Mouse (Mus musculus): ENCODE results near the gene Elovl6. TPM values are rescaled to one million over a fixed set of nuclear protein-coding genes. Genes with fewer than 3 reads are reported as not detected.

The Elovl6 gene
- polyA plus RNA-seq, 1 experiment from 2014 or later, result 40.5 TPM

DNA sequence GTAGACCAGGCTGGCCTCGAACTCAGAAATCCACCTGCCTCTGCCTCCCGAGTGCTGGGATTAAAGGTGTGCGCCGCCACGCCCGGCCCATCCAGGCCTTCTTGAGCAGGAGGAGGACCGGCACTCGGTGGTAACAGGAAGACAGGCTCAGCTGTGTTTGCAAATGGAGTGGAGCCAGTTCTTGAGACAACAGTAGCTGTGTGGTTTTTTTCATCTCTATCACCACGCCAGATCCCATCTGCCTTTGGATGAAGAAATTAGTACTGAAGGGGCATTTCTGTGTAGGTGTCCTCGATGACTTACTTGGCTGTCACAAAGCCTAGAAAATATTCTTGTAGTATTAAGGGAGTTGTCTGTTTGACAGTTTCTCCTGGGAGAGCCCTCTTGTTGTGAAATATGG lies 28.9 kb downstream of the Elovl6 start:
- WGBS, result 93% methylated on average over 10 of the region's 10 CpGs
- Histone ChIP-seq H3K27ac (ENCODE audit: low read length) (no peak overlapping the region), H3K9ac (replicated peaks; ENCODE audit: low read length) (no peak overlapping the region), H3K9me3 (ENCODE audit: low read length) (peaks cover 3% of the 10 kb centered on the region; the same call in 1 of the 2 replicates), H3K36me3 (ENCODE audit: insufficient read depth, low read length) (peaks cover 8% of the 10 kb centered on the region), H3K4me3 (ENCODE audit: low read length) (no peak overlapping the region), H3K4me1 (ENCODE audit: insufficient read depth, low read length) (peaks cover 27% of the 10 kb centered on the region), H3K27me3 (ENCODE audit: insufficient read depth, low read length) (no peaks in the 10 kb centered on the region), H3K4me2 (replicated peaks; ENCODE audit: low read depth, low read length) (no peak overlapping the region)
- no peak for ATAC-seq (ENCODE audit: low FRiP score, low TSS enrichment)

DNA sequence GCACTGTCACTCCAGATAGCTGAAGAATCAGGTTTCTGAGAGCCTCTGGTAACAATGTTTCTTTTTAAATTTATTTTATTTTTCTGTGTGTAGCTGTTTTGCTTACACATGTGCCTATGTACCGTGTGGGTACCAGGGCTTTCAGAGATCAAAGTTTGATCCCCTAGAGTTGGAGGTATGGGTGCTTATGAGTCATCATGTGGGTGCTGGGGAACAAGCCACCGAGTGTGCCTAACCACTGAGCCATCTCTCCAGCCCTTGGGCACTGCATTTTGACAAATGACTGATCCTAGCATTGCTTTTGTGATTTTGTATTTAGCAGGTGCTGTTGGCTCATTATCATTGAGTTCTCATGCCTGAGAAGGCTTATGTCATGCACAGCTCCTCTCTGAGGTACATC lies 29.7 kb downstream of the Elovl6 start:
- Histone ChIP-seq H3K4me3 (ENCODE audit: low read length) (no peak overlapping the region), H3K4me2 (replicated peaks; ENCODE audit: low read depth, low read length) (no peak overlapping the region), H3K9me3 (ENCODE audit: low read length) (peaks cover 3% of the 10 kb centered on the region; the same call in 1 of the 2 replicates), H3K4me1 (ENCODE audit: insufficient read depth, low read length) (peaks cover 27% of the 10 kb centered on the region), H3K27ac (ENCODE audit: low read length) (no peak overlapping the region), H3K36me3 (ENCODE audit: insufficient read depth, low read length) (peaks cover 8% of the 10 kb centered on the region), H3K27me3 (ENCODE audit: insufficient read depth, low read length) (no peaks in the 10 kb centered on the region), H3K9ac (replicated peaks; ENCODE audit: low read length) (no peak overlapping the region)
- 90% methylated on average over 2 of the region's 2 CpGs for WGBS
- ATAC-seq (ENCODE audit: low FRiP score, low TSS enrichment), result no peak

DNA sequence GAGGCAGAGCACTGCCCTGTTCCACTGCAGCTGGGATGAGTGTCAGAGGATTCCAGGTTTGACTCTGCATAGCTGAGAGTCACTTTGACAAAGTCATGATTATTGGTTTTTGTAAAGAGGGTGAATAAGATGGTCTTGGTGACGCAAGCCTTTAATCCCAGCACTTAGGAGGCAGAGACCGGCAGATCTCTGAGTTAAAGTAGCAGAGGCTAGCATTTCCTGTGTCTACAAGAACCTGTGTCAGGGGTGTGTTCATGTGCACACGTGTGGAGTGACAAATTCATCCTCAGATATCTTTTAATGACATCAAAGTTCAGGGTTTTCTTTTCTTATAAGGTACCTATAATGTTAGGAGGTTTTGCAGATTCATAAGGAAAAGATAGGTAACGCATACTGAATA lies 30.3 kb downstream of the Elovl6 start:
- H3K9me3 ChIP-seq (ENCODE audit: low read length), result peaks cover 3% of the 10 kb centered on the region; the same call in 1 of the 2 replicates
- no peaks in the 10 kb centered on the region for H3K27me3 ChIP-seq (ENCODE audit: insufficient read depth, low read length)
- H3K4me2 ChIP-seq (replicated peaks; ENCODE audit: low read depth, low read length), result no peak overlapping the region
- H3K27ac ChIP-seq (ENCODE audit: low read length), result no peak overlapping the region
- WGBS, result 88% methylated on average over 4 of the region's 4 CpGs
- peaks cover 23% of the 10 kb centered on the region for H3K4me1 ChIP-seq (ENCODE audit: insufficient read depth, low read length)
- H3K9ac ChIP-seq (replicated peaks; ENCODE audit: low read length), result no peak overlapping the region
- H3K36me3 ChIP-seq (ENCODE audit: insufficient read depth, low read length), result peaks cover 8% of the 10 kb centered on the region
- no peak for ATAC-seq (ENCODE audit: low FRiP score, low TSS enrichment)
- H3K4me3 ChIP-seq (ENCODE audit: low read length), result no peak overlapping the region

DNA sequence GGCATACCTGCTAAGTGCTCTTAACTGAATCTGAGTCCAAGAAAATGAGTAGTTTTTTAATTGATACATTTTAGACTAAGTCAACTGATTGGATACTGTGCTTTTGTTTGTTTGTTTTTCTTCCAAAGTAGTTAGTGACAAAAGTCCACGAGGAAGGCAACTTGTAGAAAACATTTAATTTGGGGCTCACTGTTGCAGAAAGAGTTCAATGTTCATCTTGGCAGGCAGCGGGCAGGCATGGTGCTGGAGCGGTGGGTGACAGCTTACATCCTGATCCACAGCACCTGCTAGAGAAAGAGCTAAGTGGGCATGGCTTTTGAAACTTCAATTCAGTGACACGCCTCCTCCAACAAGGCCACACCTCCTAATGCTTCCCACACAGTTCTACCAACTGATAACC lies 31.7 kb downstream of the Elovl6 start:
- H3K4me1 ChIP-seq (ENCODE audit: insufficient read depth, low read length), result peaks cover 10% of the 10 kb centered on the region; the same call in 1 of the 2 replicates
- H3K9me3 ChIP-seq (ENCODE audit: low read length), result peaks cover 3% of the 10 kb centered on the region; the same call in 1 of the 2 replicates
- ATAC-seq (ENCODE audit: low FRiP score, low TSS enrichment), result no peak
- H3K4me3 ChIP-seq (ENCODE audit: low read length), result no peak overlapping the region
- WGBS, result 78% methylated on average over 4 of the region's 4 CpGs
- H3K27me3 ChIP-seq (ENCODE audit: insufficient read depth, low read length), result no peaks in the 10 kb centered on the region
- H3K9ac ChIP-seq (replicated peaks; ENCODE audit: low read length), result no peak overlapping the region
- peaks cover 8% of the 10 kb centered on the region for H3K36me3 ChIP-seq (ENCODE audit: insufficient read depth, low read length)
- no peak overlapping the region for H3K27ac ChIP-seq (ENCODE audit: low read length)
- no peak overlapping the region for H3K4me2 ChIP-seq (replicated peaks; ENCODE audit: low read depth, low read length)

DNA sequence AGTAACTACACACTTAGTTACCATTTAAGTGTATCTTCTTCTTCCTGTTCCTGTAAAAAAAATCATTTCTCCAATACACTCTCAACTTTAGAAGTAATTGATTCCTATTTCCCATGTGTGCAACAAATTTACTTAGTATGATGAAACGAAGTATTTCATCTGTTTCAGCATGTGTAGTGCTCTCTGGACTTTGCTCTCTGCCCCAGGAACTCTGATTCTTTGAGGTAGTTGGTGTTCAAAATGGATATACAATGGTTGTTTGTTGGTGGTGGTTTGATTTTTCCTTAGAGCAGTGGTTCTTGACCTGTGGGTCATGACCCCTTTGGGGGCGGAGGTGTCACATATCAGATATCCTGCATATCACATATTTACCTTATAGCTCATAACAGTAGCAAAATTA lies 32.7 kb downstream of the Elovl6 start:
- Histone ChIP-seq H3K27ac (ENCODE audit: low read length) (no peak overlapping the region), H3K4me2 (replicated peaks; ENCODE audit: low read depth, low read length) (no peak overlapping the region), H3K9ac (replicated peaks; ENCODE audit: low read length) (no peak overlapping the region), H3K9me3 (ENCODE audit: low read length) (peaks cover 3% of the 10 kb centered on the region; the same call in 1 of the 2 replicates), H3K27me3 (ENCODE audit: insufficient read depth, low read length) (no peaks in the 10 kb centered on the region), H3K4me3 (ENCODE audit: low read length) (no peak overlapping the region), H3K36me3 (ENCODE audit: insufficient read depth, low read length) (peaks cover 8% of the 10 kb centered on the region), H3K4me1 (ENCODE audit: insufficient read depth, low read length) (peaks cover 14% of the 10 kb centered on the region; the same call in 1 of the 2 replicates)
- WGBS, result 83% methylated on average over 2 of the region's 2 CpGs
- no peak for ATAC-seq (ENCODE audit: low FRiP score, low TSS enrichment)

DNA sequence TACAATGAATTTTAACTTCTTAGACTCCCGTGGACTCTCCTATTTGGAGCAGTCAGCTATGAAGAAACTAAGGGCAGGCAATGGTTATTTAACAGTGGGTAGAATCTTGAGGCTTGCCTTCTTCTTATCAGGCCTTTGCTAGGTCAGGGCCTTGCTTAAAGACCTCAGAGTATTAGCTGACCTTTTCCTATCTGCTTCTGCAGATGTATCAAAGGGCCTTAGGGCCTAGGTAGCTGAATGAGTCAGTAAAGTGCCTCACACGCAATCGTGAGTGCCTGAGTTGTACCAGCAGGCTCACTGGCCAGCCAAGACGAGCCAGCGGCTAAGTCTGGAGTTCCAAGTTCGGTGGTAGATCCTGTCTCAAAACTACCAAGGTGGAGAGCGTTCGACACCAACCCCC lies 33.3 kb downstream of the Elovl6 start:
- no peak overlapping the region for H3K4me3 ChIP-seq (ENCODE audit: low read length)
- ATAC-seq (ENCODE audit: low FRiP score, low TSS enrichment), result no peak
- H3K4me2 ChIP-seq (replicated peaks; ENCODE audit: low read depth, low read length), result no peak overlapping the region
- H3K27ac ChIP-seq (ENCODE audit: low read length), result 0 out of 2 replicates have a peak overlapping the region, but pooled peaks have one; percentile 8
- peaks cover 3% of the 10 kb centered on the region; the same call in 1 of the 2 replicates for H3K9me3 ChIP-seq (ENCODE audit: low read length)
- H3K4me1 ChIP-seq (ENCODE audit: insufficient read depth, low read length), result peaks cover 20% of the 10 kb centered on the region
- no peak overlapping the region for H3K9ac ChIP-seq (replicated peaks; ENCODE audit: low read length)
- H3K27me3 ChIP-seq (ENCODE audit: insufficient read depth, low read length), result no peaks in the 10 kb centered on the region
- WGBS, result 79% methylated on average over 8 of the region's 8 CpGs
- peaks cover 3% of the 10 kb centered on the region; the same call in 1 of the 2 replicates for H3K36me3 ChIP-seq (ENCODE audit: insufficient read depth, low read length)

DNA sequence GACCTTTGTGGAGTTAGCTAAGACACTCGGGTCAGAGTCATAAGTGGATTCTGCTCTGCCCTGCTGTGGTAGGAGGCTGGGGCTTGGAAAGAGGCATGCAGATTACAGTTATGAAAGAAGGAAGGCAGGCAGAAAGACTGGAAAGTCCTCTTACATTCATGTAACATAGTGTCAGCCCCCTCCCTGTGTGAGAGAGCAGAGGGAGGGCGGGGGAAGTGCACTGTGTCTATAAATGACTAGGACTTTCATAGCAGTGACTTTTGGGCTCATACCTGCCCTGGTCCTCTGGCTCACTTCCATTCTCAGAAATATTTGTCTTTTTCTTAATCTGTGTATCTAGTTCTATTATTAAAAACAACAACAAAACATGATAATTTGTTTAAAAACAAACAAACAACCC lies 33.9 kb downstream of the Elovl6 start:
- no peak for ATAC-seq (ENCODE audit: low FRiP score, low TSS enrichment)
- WGBS, result 88% methylated on average over 2 of the region's 2 CpGs

DNA sequence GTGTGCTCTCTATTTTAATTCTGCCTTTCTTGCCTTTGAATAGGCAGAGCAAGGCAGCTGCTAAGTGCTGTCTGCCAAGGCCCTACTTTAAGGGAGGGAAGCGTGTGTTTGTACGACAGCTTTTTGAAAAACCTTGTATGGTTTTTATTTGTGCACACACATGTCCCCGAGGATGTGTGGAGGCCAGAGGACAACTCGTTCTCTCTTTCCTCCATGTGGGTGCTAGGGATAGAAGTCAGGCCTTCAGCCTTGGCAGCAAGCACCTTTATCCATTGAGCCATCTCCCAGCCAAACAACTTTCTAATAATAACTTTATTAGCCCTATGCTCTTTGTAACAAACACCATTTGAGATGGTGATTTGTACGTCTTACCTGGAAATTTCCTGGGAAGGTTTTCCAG lies 34.7 kb downstream of the Elovl6 start:
- no peak overlapping the region for H3K4me3 ChIP-seq (ENCODE audit: low read length)
- H3K27ac ChIP-seq (ENCODE audit: low read length), result no peak overlapping the region
- peaks cover 24% of the 10 kb centered on the region for H3K4me1 ChIP-seq (ENCODE audit: insufficient read depth, low read length)
- WGBS, result 86% methylated on average over 5 of the region's 5 CpGs
- no peak overlapping the region for H3K4me2 ChIP-seq (replicated peaks; ENCODE audit: low read depth, low read length)
- peaks cover 3% of the 10 kb centered on the region; the same call in 1 of the 2 replicates for H3K9me3 ChIP-seq (ENCODE audit: low read length)
- no peaks in the 10 kb centered on the region for H3K27me3 ChIP-seq (ENCODE audit: insufficient read depth, low read length)
- no peak overlapping the region for H3K9ac ChIP-seq (replicated peaks; ENCODE audit: low read length)
- peaks cover 10% of the 10 kb centered on the region for H3K36me3 ChIP-seq (ENCODE audit: insufficient read depth, low read length)
- no peak for ATAC-seq (ENCODE audit: low FRiP score, low TSS enrichment)

More for the DNA sequence above, 33.9 kb downstream of the Elovl6 start:
- Histone ChIP-seq H3K9ac (replicated peaks; ENCODE audit: low read length) (no peak overlapping the region), H3K4me1 (ENCODE audit: insufficient read depth, low read length) (peaks cover 24% of the 10 kb centered on the region), H3K4me3 (ENCODE audit: low read length) (no peak overlapping the region), H3K27me3 (ENCODE audit: insufficient read depth, low read length) (no peaks in the 10 kb centered on the region), H3K36me3 (ENCODE audit: insufficient read depth, low read length) (peaks cover 3% of the 10 kb centered on the region), H3K4me2 (replicated peaks; ENCODE audit: low read depth, low read length) (no peak overlapping the region), H3K27ac (ENCODE audit: low read length) (no peak overlapping the region), H3K9me3 (ENCODE audit: low read length) (peaks cover 3% of the 10 kb centered on the region; the same call in 1 of the 2 replicates)

DNA sequence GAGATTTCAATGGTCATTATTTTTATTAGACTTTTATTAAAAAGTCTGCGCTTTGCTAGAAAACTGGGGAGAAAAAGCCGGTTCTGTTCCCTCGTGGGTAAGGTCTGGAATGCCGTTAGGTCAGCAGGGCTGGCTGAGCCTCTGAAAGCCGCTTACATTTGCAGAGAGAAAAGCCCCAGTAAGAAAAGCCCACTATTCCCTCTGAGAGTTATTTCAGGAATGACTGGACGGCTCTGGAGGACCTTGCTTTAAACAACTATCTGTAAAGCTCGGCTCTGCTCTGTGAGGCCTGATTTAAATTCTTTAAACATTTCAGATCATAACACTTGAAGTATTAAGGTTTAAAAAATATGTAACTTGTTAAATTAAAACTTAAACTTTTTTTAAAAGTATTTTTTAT lies 36.4 kb downstream of the Elovl6 start:
- ATAC-seq (ENCODE audit: low FRiP score, low TSS enrichment), result no peak
- 0 out of 2 replicates have a peak overlapping the region, but pooled peaks have one; percentile 39 for H3K27ac ChIP-seq (ENCODE audit: low read length)
- no peak overlapping the region for H3K9ac ChIP-seq (replicated peaks; ENCODE audit: low read length)
- no peaks in the 10 kb centered on the region for H3K27me3 ChIP-seq (ENCODE audit: insufficient read depth, low read length)
- 66% methylated on average over 7 of the region's 7 CpGs for WGBS
- peaks cover 24% of the 10 kb centered on the region for H3K4me1 ChIP-seq (ENCODE audit: insufficient read depth, low read length)
- H3K4me2 ChIP-seq (replicated peaks; ENCODE audit: low read depth, low read length), result no peak overlapping the region
- H3K9me3 ChIP-seq (ENCODE audit: low read length), result peaks cover 3% of the 10 kb centered on the region; the same call in 1 of the 2 replicates
- H3K4me3 ChIP-seq (ENCODE audit: low read length), result no peak overlapping the region
- H3K36me3 ChIP-seq (ENCODE audit: insufficient read depth, low read length), result peaks cover 10% of the 10 kb centered on the region

DNA sequence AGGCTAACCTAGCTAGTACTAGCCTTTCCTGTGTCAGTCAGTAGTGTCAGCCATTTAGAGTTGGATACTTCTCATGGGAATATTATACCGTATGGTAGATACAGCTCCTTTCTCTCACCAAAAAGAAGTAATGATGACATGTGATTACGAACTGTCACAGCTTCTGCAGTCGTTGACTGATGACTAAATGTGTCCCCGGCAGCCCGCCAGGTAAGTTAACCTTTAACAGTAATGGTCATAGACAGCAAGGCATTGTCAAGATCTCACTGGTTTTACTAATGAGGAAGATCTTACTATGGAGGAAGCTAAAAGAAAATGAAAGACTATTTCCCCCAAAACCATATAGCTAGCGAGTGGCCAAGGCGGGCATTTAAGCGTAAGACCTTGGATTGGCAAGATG lies 38.8 kb downstream of the Elovl6 start:
- Histone ChIP-seq H3K9me3 (ENCODE audit: low read length) (no peaks in the 10 kb centered on the region), H3K27ac (ENCODE audit: low read length) (no peak overlapping the region), H3K36me3 (ENCODE audit: insufficient read depth, low read length) (peaks cover 15% of the 10 kb centered on the region; the same call in 1 of the 2 replicates), H3K4me1 (ENCODE audit: insufficient read depth, low read length) (peaks cover 19% of the 10 kb centered on the region), H3K9ac (replicated peaks; ENCODE audit: low read length) (no peak overlapping the region), H3K27me3 (ENCODE audit: insufficient read depth, low read length) (no peaks in the 10 kb centered on the region), H3K4me2 (replicated peaks; ENCODE audit: low read depth, low read length) (no peak overlapping the region), H3K4me3 (ENCODE audit: low read length) (no peak overlapping the region)
- 91% methylated on average over 8 of the region's 8 CpGs for WGBS
- ATAC-seq (ENCODE audit: low FRiP score, low TSS enrichment), result no peak
